Mouse (Mus musculus) heart, adult 2 months (tissue): ENCODE measurements around the gene Bcas1.

Experiments
- CTCF ChIP-seq: fragments of 200-600 bp; IDR thresholded peaks from 2 replicates; pipeline ENCODE4 v1.8.1; 2022; ENCODE audit warnings: antibody characterized with exemption, mild to moderate bottlenecking, moderate library complexity
- POLR2A ChIP-seq: fragments of 200-500 bp; IDR thresholded peaks from 2 replicates; pipeline ENCODE4 v1.6.1; 2011; ENCODE audit warnings: mild to moderate bottlenecking, low read depth, low read length, control low read depth; ENCODE audit not compliant: insufficient read depth

GRCm38 (mm10) chr2:170475164-170475563, 47.5 kb upstream of the Bcas1 start:
- TF ChIP-seq CTCF, result no peak
- TF ChIP-seq POLR2A, result no peak
